Mouse (Mus musculus) hindbrain, embryonic 14.5 days (tissue): ENCODE measurements at regions not wholly inside any gene's neighbourhood (a gene's known extent, or its start where the extent isn't known, plus 50 kb on each side); places are given as distances from the start of the nearest gene placed in this dataset.

Experiments used
- ATAC-seq: fragments of 200-750 bp; cut with Nextera tagmentation; 2 replicates; pipeline ENCODE4 v1.8.0; 2017; ENCODE audit warnings: moderate number of reproducible peaks, mild to moderate bottlenecking, moderate TSS enrichment, moderate library complexity; ENCODE audit not compliant: low FRiP score
- DNase-seq: peaks from one replicate; pipeline ENCODE4 v3.0.0-alpha.2; 2015; ENCODE audit warnings: low spot score
- H3K27ac ChIP-seq: fragments of 300-500 bp; sonication (generic); 2 replicates; pipeline ENCODE4 v1.5.1; 2014; ENCODE audit warnings: mild to moderate bottlenecking, moderate library complexity
- H3K27me3 ChIP-seq: fragments of 300-500 bp; sonication (generic); 2 replicates; pipeline ENCODE4 v1.6.1; 2014; ENCODE audit warnings: mild to moderate bottlenecking, low read length, mixed read lengths; ENCODE audit not compliant: control insufficient read depth, insufficient read depth
- H3K36me3 ChIP-seq: fragments of 300-500 bp; sonication (generic); replicated peaks from 2 replicates; pipeline ENCODE4 v1.6.1; 2014; ENCODE audit not compliant: control insufficient read depth, insufficient read depth
- H3K4me1 ChIP-seq: fragments of 300-500 bp; sonication (generic); replicated peaks from 2 replicates; pipeline ENCODE4 v1.6.1; 2014; ENCODE audit warnings: antibody characterized with exemption, low read length, mixed read lengths; ENCODE audit not compliant: control insufficient read depth, insufficient read depth
- H3K4me2 ChIP-seq: fragments of 300-500 bp; sonication (generic); replicated peaks from 2 replicates; pipeline ENCODE4 v1.6.1; 2014; ENCODE audit warnings: mild to moderate bottlenecking, moderate library complexity
- H3K4me3 ChIP-seq: fragments of 300-500 bp; sonication (generic); replicated peaks from 2 replicates; pipeline ENCODE4 v1.5.1; 2014; ENCODE audit warnings: mild to moderate bottlenecking, low read length
- H3K9ac ChIP-seq: fragments of 300-500 bp; sonication (generic); 2 replicates; pipeline ENCODE4 v1.6.1; 2014
- H3K9me3 ChIP-seq: fragments of 300-500 bp; sonication (generic); 2 replicates; pipeline ENCODE4 v1.6.1; 2016; ENCODE audit warnings: low read length; ENCODE audit not compliant: control insufficient read depth
- WGBS: fragments of 180-500 bp; shearing (Covaris S2); extraction: QIAGEN DNeasy Blood & Tissue Kit; methylation state at CpG from one replicate; pipeline ENCODE4 v1.1.7; 2014; 5-methylcytosine and 5-hydroxymethylcytosine counted together

DNA sequence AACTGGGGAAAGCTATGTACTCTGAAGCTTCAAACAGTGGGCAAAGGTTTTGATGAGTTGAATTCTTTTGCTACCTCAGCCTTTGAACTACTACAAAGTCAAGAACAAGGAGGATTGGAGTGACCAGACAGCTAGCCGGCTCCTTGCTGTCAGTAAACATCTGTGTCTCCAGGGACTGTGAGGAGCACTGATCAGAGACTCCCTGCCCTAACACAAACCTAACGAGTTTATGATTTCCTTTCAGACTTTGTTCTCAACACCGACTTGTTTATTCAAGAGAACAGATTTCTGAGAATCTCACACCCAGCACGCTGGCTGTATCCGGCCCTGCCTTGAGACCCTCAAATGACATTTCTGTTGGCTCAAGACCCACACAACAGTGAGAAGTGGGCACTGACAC is 154.4 kb downstream of the Irs2 start:
- no peaks in the 10 kb centered on the region for H3K9me3 ChIP-seq
- no peaks in the 10 kb centered on the region for H3K4me1 ChIP-seq
- no peaks in the 10 kb centered on the region for H3K36me3 ChIP-seq
- H3K4me3 ChIP-seq, result no peak overlapping the region
- ATAC-seq (no peak), DNase-seq (no peak)
- no peak overlapping the region for H3K4me2 ChIP-seq
- H3K27me3 ChIP-seq, result no peaks in the 10 kb centered on the region; the same call in 1 of the 2 replicates
- WGBS, result 90% methylated on average over 5 of the region's 5 CpGs
- H3K9ac ChIP-seq, result no peak overlapping the region
- H3K27ac ChIP-seq, result no peak overlapping the region

DNA sequence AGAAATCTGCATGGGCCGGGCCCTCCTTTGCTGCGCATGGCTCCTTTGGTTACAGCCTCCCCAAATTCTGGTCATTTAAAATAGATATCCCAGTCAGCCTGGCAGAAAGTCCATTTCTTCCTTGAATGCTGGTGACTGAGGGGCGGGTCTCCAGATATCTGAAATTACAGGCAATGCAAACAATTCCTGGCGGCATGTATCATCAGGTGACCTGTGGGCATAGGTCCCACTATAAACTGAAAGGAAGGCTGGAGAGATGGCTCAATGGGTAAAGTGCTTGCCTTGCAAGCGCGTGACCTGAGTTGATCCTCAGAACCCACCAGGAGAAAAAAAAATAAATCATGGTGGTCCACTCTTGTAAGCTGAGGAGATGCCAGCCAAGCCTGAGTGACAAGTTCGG is 158.3 kb downstream of the Irs2 start:
- no peak overlapping the region for H3K9ac ChIP-seq
- H3K4me1 ChIP-seq, result no peaks in the 10 kb centered on the region
- H3K27ac ChIP-seq, result no peak overlapping the region
- ATAC-seq (no peak), DNase-seq (no peak)
- no peak overlapping the region for H3K4me3 ChIP-seq
- no peaks in the 10 kb centered on the region for H3K27me3 ChIP-seq
- no peak overlapping the region for H3K4me2 ChIP-seq
- H3K9me3 ChIP-seq, result no peaks in the 10 kb centered on the region
- 95% methylated on average over 7 of the region's 7 CpGs for whole genome bisulfite sequencing
- no peaks in the 10 kb centered on the region for H3K36me3 ChIP-seq

DNA sequence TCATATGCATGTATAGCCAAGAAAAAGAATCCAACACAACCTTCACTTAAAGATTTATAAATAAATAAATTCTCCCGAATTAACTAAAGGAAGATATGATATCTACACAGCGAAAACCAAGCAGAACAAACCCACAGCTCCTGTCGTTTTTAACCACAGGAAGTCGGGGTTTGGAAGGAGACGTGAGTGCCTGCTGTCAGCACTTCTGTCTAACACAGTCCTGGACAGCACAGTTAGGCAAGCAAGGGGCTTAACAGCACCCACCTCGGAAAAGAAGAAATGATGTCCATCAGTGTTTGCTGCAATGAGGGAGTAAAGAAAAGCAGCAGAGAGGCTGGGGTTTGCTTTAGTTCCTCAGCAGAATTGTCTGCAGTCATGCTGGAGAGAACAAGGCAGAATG is 162.7 kb downstream of the Irs2 start:
- Histone ChIP-seq H3K4me3 (no peak overlapping the region), H3K27ac (no peak overlapping the region), H3K4me1 (no peaks in the 10 kb centered on the region), H3K36me3 (no peaks in the 10 kb centered on the region), H3K9ac (no peak overlapping the region), H3K9me3 (no peaks in the 10 kb centered on the region), H3K27me3 (no peaks in the 10 kb centered on the region), H3K4me2 (no peak overlapping the region)
- WGBS, result 71% methylated on average over 6 of the region's 6 CpGs
- DNase-seq, result no peak
- ATAC-seq, result no peak

DNA sequence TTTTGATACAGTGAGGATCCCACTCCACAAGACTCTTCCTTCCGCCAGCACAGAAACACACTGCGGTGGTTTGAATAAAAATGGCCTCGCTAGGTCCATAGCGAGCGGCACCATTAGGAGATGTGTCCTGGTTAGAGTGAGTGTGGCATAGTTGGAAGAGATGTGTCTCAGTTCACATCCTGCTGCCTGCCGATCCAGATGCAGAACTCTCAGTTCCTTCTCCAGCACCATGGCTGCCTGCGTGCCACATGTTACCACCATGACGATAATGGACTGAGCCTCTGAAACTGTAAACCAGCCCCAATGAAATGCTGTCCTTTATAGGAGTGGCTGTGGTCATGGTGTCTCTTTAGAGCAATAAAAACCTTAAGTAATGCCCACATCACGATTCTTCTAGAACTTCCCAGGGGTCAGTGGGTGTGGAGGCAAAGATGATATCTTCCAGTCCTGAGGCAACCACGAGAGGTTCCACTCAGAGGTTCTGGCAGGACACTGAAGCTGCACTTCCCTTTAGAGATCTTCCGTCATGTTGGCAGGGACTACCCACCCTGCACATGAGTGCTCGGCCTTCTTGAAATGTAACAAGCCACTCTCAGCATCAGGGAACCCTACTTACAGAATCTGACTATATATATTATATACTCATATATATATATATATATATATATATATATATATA is 167.3 kb downstream of the Irs2 start:
- Histone ChIP-seq H3K4me3 (no peak overlapping the region), H3K4me2 (no peak overlapping the region), H3K27ac (no peak overlapping the region), H3K27me3 (no peaks in the 10 kb centered on the region), H3K4me1 (no peaks in the 10 kb centered on the region), H3K9me3 (no peaks in the 10 kb centered on the region), H3K9ac (no peak overlapping the region), H3K36me3 (no peaks in the 10 kb centered on the region)
- ATAC-seq (no peak), DNase-seq (no peak)
- WGBS, result 94% methylated on average over 12 of the region's 12 CpGs

DNA sequence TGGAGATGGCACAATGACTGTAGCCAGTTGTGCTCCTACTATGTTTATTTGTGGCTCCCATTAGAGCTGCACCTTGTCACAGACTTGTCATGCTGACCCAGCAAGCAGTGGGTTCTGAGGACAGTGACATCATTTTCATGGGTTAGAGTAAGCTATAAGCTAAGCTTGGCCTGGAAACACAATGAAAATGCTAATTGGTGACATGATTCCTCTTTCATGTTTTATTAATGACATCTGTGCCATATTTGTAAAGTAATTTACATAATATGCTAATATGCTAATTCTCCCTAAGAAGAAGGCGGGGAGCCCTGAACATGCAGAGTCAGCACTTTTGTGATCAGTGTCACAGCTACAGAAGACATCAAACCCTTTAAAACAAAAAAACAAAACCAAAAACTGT is 168.2 kb downstream of the Irs2 start:
- H3K9ac ChIP-seq, result no peak overlapping the region
- H3K4me1 ChIP-seq, result no peaks in the 10 kb centered on the region
- ATAC-seq, result peak; percentile 27; the same call in 1 of the 2 replicates
- no peaks in the 10 kb centered on the region for H3K36me3 ChIP-seq
- no peaks in the 10 kb centered on the region for H3K9me3 ChIP-seq
- no peaks in the 10 kb centered on the region for H3K27me3 ChIP-seq
- WGBS, result 35% methylated on average over 1 of the region's 1 CpGs
- H3K27ac ChIP-seq, result no peak overlapping the region
- H3K4me3 ChIP-seq, result no peak overlapping the region
- DNase-seq, result no peak
- no peak overlapping the region for H3K4me2 ChIP-seq

DNA sequence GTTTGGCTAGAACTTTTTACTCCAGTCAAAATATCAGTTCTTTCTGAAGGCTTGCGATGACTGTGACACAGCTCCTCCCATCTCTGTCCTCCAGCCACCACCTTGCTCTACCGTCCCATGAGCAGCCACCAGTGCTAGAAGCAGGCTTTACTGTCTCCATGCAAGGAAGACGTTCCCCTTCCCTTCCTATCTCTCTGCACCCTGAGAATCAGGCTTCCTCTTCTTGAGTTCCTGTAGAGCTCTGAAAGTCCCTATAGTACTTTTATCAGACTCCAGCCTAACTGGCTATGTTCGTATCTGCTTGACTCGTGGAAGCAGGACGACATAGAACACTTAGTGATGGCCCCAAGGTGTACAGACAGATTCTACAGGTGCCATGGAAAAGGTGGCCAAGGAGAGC is 173.2 kb downstream of the Irs2 start:
- Histone ChIP-seq H3K4me3 (no peak overlapping the region), H3K27me3 (no peaks in the 10 kb centered on the region), H3K4me1 (no peaks in the 10 kb centered on the region), H3K36me3 (no peaks in the 10 kb centered on the region), H3K9ac (no peak overlapping the region), H3K4me2 (no peak overlapping the region), H3K27ac (no peak overlapping the region), H3K9me3 (no peaks in the 10 kb centered on the region)
- WGBS, result 90% methylated on average over 6 of the region's 6 CpGs
- DNase-seq (no peak), ATAC-seq (no peak)

DNA sequence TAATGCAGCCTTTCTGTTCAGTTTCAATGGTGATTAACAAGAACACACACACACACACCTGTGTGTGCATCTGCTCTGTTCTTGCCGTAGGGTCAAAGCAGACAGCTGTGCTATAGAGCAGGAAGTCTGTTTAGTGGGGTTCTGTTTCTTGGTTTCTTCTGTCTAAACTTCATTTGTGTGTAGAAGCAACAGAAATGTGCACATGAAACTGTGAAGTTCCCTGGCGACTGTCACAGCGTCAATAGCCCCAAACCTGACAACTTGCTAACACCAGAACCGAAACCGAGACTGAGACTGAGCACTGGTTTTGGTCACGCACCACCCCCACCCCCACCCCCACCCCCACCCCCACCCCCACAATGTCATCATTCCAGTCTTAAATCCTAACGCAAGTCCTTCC is 176.4 kb downstream of the Irs2 start:
- Histone ChIP-seq H3K9me3 (no peaks in the 10 kb centered on the region), H3K9ac (no peak overlapping the region), H3K4me1 (no peaks in the 10 kb centered on the region), H3K27ac (no peak overlapping the region), H3K36me3 (no peaks in the 10 kb centered on the region), H3K4me3 (no peak overlapping the region), H3K4me2 (no peak overlapping the region), H3K27me3 (no peaks in the 10 kb centered on the region)
- DNase-seq (no peak), ATAC-seq (no peak)
- WGBS, result 89% methylated on average over 7 of the region's 7 CpGs

DNA sequence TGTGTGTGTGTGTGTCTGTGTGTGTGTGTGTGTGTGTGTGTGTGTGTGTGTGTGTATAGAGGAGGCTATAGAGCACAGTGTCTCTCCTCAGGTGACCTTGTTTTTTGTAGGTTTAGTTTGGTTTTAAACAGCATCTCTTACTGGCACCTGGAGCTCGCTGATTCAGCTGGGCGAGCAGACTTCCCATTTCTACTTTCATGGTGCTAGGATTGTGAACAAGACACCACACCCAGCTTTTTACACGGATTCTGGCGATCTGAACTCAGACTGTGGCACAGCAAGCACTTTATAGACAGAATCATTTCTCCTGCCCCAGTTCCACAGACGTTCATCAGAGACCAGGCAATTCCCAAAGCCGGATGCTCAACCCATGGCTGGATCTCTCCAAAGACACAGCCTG is 177.0 kb downstream of the Irs2 start:
- Histone ChIP-seq H3K27ac (no peak overlapping the region), H3K27me3 (no peaks in the 10 kb centered on the region), H3K9me3 (no peaks in the 10 kb centered on the region), H3K9ac (no peak overlapping the region), H3K4me3 (no peak overlapping the region), H3K4me2 (no peak overlapping the region), H3K4me1 (no peaks in the 10 kb centered on the region), H3K36me3 (no peaks in the 10 kb centered on the region)
- ATAC-seq (no peak), DNase-seq (no peak)
- WGBS, result 84% methylated on average over 6 of the region's 6 CpGs

DNA sequence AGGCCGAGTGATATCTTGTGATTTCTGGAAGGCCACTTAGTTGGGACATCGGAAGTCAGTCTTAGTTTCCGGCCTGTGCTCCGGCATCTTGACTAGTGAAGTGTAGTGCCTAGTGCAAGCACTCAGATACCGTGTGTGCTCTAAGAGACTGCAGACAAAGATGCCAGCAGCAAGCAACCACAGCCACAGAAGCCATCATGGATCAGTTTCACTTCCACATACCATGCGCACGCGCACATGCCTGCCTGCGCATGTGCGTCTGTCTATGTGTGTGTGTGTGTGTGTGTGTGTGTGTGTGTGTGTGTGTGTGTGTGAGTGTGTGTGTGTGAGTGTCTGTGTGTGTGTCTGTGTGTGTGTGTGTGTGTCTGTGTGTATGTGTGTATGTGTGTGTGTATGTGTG is 177.4 kb downstream of the Irs2 start:
- no peak overlapping the region for H3K27ac ChIP-seq
- H3K27me3 ChIP-seq, result no peaks in the 10 kb centered on the region
- no peak overlapping the region for H3K4me3 ChIP-seq
- no peak for DNase-seq
- ATAC-seq, result no peak
- no peak overlapping the region for H3K9ac ChIP-seq
- no peak overlapping the region for H3K4me2 ChIP-seq
- H3K36me3 ChIP-seq, result no peaks in the 10 kb centered on the region
- H3K4me1 ChIP-seq, result no peaks in the 10 kb centered on the region
- WGBS, result 95% methylated on average over 10 of the region's 10 CpGs
- H3K9me3 ChIP-seq, result no peaks in the 10 kb centered on the region

DNA sequence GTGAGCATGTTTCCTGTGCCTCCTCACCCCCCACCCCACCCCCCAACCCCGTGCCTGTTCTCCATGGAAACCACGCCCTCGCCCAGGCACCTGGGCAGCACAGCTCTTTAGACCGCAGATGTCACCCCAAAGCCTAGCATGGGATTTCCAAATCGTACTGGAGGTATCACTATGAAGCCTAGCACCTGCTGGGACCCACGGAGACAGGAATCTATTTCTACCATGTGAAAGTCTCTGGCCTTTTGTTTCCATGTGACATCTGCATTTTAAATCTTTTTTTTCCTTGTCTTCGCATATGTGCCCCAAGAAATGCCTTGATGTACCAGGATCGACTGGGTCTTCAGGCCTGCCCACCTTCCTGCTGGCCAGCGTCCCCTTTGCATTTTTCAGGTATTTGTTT is 179.7 kb downstream of the Irs2 start:
- Histone ChIP-seq H3K9ac (no peak overlapping the region), H3K36me3 (no peaks in the 10 kb centered on the region), H3K4me2 (no peak overlapping the region), H3K27me3 (no peaks in the 10 kb centered on the region), H3K4me3 (no peak overlapping the region), H3K27ac (no peak overlapping the region), H3K9me3 (no peaks in the 10 kb centered on the region), H3K4me1 (no peaks in the 10 kb centered on the region)
- DNase-seq (no peak), ATAC-seq (no peak)
- 37% methylated on average over 9 of the region's 9 CpGs for WGBS
